Mouse (Mus musculus): ENCODE data around the gene 5430419D17Rik. TPM values are rescaled to one million over a fixed set of nuclear protein-coding genes. Genes with fewer than 3 reads are reported as not detected.

5430419D17Rik gene
- polyA plus RNA-seq, 1 experiment from 2014 or later, result not detected

DNA sequence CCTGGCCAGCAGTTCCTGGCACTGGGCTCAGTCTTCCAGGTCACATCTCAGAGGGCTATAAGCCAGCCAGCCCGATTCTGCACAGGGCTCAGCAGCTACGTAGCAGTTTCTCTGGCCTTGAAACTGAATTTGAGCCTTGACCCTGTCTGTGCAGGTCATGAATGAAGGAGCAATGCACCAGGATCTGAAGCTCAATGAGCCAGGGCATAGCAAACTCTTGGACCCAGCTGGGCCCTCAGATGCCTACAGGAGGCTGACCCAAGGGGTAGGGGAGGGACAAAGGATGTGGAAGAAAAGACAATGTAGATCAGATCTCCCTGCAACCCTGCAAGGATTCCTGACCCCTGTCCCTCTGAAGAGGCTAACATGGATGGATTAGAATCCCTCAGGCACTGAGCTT lies 148.0 kb downstream of the 5430419D17Rik start, which contains the start of gene Cuzd1:
Gene Cuzd1, minus strand, starts transcription at position 101 of the 400 bp plus-strand sequence.
- ATAC-seq (ENCODE audit: insufficient number of reproducible peaks, low FRiP score, low TSS enrichment, low read depth) (no peak), DNase-seq (ENCODE audit: low spot score) (no peak)
- no peaks in the 10 kb centered on the region for H3K9me3 ChIP-seq (ENCODE audit: control insufficient read depth, low read length)
- H3K4me3 ChIP-seq (ENCODE audit: low read depth, low read length), result no peak within 1 kb of the TSS
- H3K27me3 ChIP-seq (ENCODE audit: control insufficient read depth, insufficient read depth, low read length), result no peaks in the 10 kb centered on the region
- no peak within 1 kb of the TSS for H3K4me2 ChIP-seq (ENCODE audit: low read depth, severe bottlenecking)
- no peaks in the 10 kb centered on the region for H3K4me1 ChIP-seq (ENCODE audit: control insufficient read depth, insufficient read depth, low read length)
- no peak within 1 kb of the TSS for H3K9ac ChIP-seq (ENCODE audit: low read length)
- 83% methylated on average over 2 of the region's 2 CpGs for WGBS
- no peaks in the 10 kb centered on the region for H3K36me3 ChIP-seq (ENCODE audit: control insufficient read depth, insufficient read depth, low read length)
- no peak within 1 kb of the TSS for H3K27ac ChIP-seq (replicated peaks; ENCODE audit: low read depth, low read length)

DNA sequence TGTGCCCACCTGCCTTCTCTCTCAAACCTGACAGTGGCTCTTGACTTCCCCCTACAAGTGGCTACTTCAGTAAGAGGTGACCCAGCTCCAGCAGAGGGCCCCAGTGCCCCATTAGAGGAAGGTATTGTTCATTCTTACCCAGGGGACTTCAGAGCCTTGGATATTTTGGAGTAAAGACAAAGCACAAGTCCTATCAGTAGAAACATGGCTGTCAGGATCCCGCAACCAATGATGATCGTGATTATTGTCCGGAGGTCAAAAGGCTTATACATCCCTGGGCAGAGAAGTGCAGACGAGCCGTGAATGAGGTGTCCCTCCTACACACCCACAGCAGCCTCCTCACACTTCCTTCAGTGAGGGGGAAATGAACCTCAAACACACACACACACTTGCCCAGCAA lies 152.9 kb downstream of the 5430419D17Rik start:
- H3K27me3 ChIP-seq (ENCODE audit: control insufficient read depth, insufficient read depth, low read length), result no peaks in the 10 kb centered on the region
- DNase-seq (ENCODE audit: low spot score), result no peak
- H3K4me3 ChIP-seq (ENCODE audit: low read depth, low read length), result no peak overlapping the region
- no peaks in the 10 kb centered on the region for H3K4me1 ChIP-seq (ENCODE audit: control insufficient read depth, insufficient read depth, low read length)
- WGBS, result 87% methylated on average over 5 of the region's 5 CpGs
- H3K9me3 ChIP-seq (ENCODE audit: control insufficient read depth, low read length), result no peaks in the 10 kb centered on the region
- no peak overlapping the region for H3K4me2 ChIP-seq (ENCODE audit: low read depth, severe bottlenecking)
- H3K9ac ChIP-seq (ENCODE audit: low read length), result no peak overlapping the region
- ATAC-seq (ENCODE audit: insufficient number of reproducible peaks, low FRiP score, low TSS enrichment, low read depth), result no peak
- H3K36me3 ChIP-seq (ENCODE audit: control insufficient read depth, insufficient read depth, low read length), result no peaks in the 10 kb centered on the region
- H3K27ac ChIP-seq (replicated peaks; ENCODE audit: low read depth, low read length), result no peak overlapping the region

GRCm38 (mm10) chr7:131329416-131329815 lies 155.2 kb downstream of the 5430419D17Rik start, which contains the start of gene Fam24b:
TSS of gene Fam24b (minus strand) at chr7:131329516.
- no peak within 1 kb of the TSS for H3K9ac ChIP-seq (ENCODE audit: low read length)
- DNase-seq (ENCODE audit: low spot score) (no peak), ATAC-seq (ENCODE audit: insufficient number of reproducible peaks, low FRiP score, low TSS enrichment, low read depth) (no peak)
- no peak within 1 kb of the TSS for H3K4me3 ChIP-seq (ENCODE audit: low read depth, low read length)
- no peak within 1 kb of the TSS for H3K4me2 ChIP-seq (ENCODE audit: low read depth, severe bottlenecking)
- H3K27me3 ChIP-seq (ENCODE audit: control insufficient read depth, insufficient read depth, low read length), result no peaks in the 10 kb centered on the region
- no peak within 1 kb of the TSS for H3K27ac ChIP-seq (replicated peaks; ENCODE audit: low read depth, low read length)
- no peaks in the 10 kb centered on the region for H3K36me3 ChIP-seq (ENCODE audit: control insufficient read depth, insufficient read depth, low read length)
- 89% methylated on average over 5 of the region's 5 CpGs for WGBS
- no peaks in the 10 kb centered on the region for H3K9me3 ChIP-seq (ENCODE audit: control insufficient read depth, low read length)
- H3K4me1 ChIP-seq (ENCODE audit: control insufficient read depth, insufficient read depth, low read length), result no peaks in the 10 kb centered on the region

GRCm38 (mm10) chr7:131331688-131332087 lies 157.5 kb downstream of the 5430419D17Rik start:
- Histone ChIP-seq H3K9me3 (ENCODE audit: control insufficient read depth, low read length) (no peaks in the 10 kb centered on the region), H3K9ac (ENCODE audit: low read length) (no peak overlapping the region), H3K4me2 (ENCODE audit: low read depth, severe bottlenecking) (no peak overlapping the region), H3K4me3 (ENCODE audit: low read depth, low read length) (no peak overlapping the region), H3K27ac (replicated peaks; ENCODE audit: low read depth, low read length) (no peak overlapping the region), H3K36me3 (ENCODE audit: control insufficient read depth, insufficient read depth, low read length) (no peaks in the 10 kb centered on the region), H3K27me3 (ENCODE audit: control insufficient read depth, insufficient read depth, low read length) (no peaks in the 10 kb centered on the region), H3K4me1 (ENCODE audit: control insufficient read depth, insufficient read depth, low read length) (no peaks in the 10 kb centered on the region)
- WGBS, result 79% methylated on average over 2 of the region's 2 CpGs
- DNase-seq (ENCODE audit: low spot score) (no peak), ATAC-seq (ENCODE audit: insufficient number of reproducible peaks, low FRiP score, low TSS enrichment, low read depth) (no peak)

DNA sequence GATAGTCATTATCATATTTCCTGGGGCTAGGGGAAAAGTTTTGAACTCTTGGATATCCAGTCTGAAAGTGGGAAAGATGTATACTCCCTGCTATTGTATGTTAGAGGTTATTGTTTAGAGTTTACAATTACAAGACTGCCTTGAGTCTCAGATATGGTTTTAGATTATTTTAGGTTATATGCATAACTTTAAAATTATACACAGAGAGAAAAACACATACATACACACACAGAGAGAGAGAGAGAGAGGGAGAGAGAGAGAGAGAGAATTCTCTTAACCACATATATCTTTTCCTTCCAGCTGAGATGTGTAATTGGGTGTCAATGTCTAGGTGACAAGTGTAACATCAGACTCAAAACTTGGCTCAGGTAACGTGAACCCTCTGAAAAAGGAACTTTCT lies 159.4 kb downstream of the 5430419D17Rik start, which contains the start of gene Fam24a:
Gene Fam24a, plus strand, starts transcription at position 301 of the 400 bp plus-strand sequence.
- DNase-seq (ENCODE audit: low spot score), result no peak
- H3K9me3 ChIP-seq (ENCODE audit: control insufficient read depth, low read length), result no peaks in the 10 kb centered on the region
- H3K36me3 ChIP-seq (ENCODE audit: control insufficient read depth, insufficient read depth, low read length), result no peaks in the 10 kb centered on the region
- H3K4me2 ChIP-seq (ENCODE audit: low read depth, severe bottlenecking), result no peak within 1 kb of the TSS
- no peak within 1 kb of the TSS for H3K27ac ChIP-seq (replicated peaks; ENCODE audit: low read depth, low read length)
- no peak for ATAC-seq (ENCODE audit: insufficient number of reproducible peaks, low FRiP score, low TSS enrichment, low read depth)
- no peak within 1 kb of the TSS for H3K4me3 ChIP-seq (ENCODE audit: low read depth, low read length)
- H3K27me3 ChIP-seq (ENCODE audit: control insufficient read depth, insufficient read depth, low read length), result no peaks in the 10 kb centered on the region
- WGBS, result 57% methylated on average over 1 of the region's 1 CpGs
- H3K9ac ChIP-seq (ENCODE audit: low read length), result no peak within 1 kb of the TSS
- H3K4me1 ChIP-seq (ENCODE audit: control insufficient read depth, insufficient read depth, low read length), result no peaks in the 10 kb centered on the region

GRCm38 (mm10) chr7:131337502-131338068 lies 163.4 kb downstream of the 5430419D17Rik start:
- H3K4me1 ChIP-seq (ENCODE audit: control insufficient read depth, insufficient read depth, low read length), result no peaks in the 10 kb centered on the region
- no peaks in the 10 kb centered on the region for H3K9me3 ChIP-seq (ENCODE audit: control insufficient read depth, low read length)
- H3K36me3 ChIP-seq (ENCODE audit: control insufficient read depth, insufficient read depth, low read length), result no peaks in the 10 kb centered on the region
- no peak overlapping the region for H3K9ac ChIP-seq (ENCODE audit: low read length)
- H3K4me2 ChIP-seq (ENCODE audit: low read depth, severe bottlenecking), result no peak overlapping the region
- no peak overlapping the region for H3K4me3 ChIP-seq (ENCODE audit: low read depth, low read length)
- H3K27me3 ChIP-seq (ENCODE audit: control insufficient read depth, insufficient read depth, low read length), result no peaks in the 10 kb centered on the region
- ATAC-seq (ENCODE audit: insufficient number of reproducible peaks, low FRiP score, low TSS enrichment, low read depth), result no peak
- H3K27ac ChIP-seq (replicated peaks; ENCODE audit: low read depth, low read length), result no peak overlapping the region
- WGBS, result 70% methylated on average over 8 of the region's 8 CpGs
- no peak for DNase-seq (ENCODE audit: low spot score)

DNA sequence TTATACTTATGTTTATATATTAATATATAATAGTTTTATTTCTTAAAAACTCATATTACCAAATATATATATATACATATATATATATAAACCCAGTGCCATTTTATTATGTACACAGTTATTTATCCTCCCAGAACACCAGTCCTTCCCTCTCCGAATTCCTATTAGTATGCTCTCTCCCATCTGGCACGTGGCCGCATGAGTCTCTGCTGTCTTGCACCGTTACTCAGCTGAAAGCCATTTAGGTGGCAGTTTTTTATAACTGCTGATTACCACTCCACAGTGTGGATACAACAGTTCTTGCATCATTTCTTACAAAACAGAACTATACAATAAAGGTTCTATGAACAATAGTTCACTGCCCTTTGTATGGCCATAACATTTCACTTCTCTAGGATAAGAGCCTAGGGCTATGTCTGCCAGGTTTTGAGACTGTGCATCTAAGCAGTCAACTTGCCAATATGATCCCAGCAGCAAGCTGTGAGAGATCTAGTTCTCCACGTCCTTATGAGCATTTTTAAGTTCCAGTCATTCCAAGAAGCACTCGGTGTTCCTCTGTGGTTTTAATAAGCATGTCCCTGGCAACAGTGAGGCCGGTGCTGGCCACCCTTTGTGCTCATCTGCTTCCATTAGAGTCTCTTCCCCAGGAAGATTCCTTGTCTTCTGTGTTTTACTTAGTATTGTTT lies 171.8 kb downstream of the 5430419D17Rik start:
- no peaks in the 10 kb centered on the region for H3K4me1 ChIP-seq (ENCODE audit: control insufficient read depth, insufficient read depth, low read length)
- DNase-seq (ENCODE audit: low spot score) (no peak), ATAC-seq (ENCODE audit: insufficient number of reproducible peaks, low FRiP score, low TSS enrichment, low read depth) (no peak)
- peaks cover 8% of the 10 kb centered on the region for H3K36me3 ChIP-seq (ENCODE audit: control insufficient read depth, insufficient read depth, low read length)
- H3K27ac ChIP-seq (replicated peaks; ENCODE audit: low read depth, low read length), result no peak overlapping the region
- no peak overlapping the region for H3K9ac ChIP-seq (ENCODE audit: low read length)
- H3K4me2 ChIP-seq (ENCODE audit: low read depth, severe bottlenecking), result no peak overlapping the region
- no peaks in the 10 kb centered on the region for H3K9me3 ChIP-seq (ENCODE audit: control insufficient read depth, low read length)
- no peaks in the 10 kb centered on the region for H3K27me3 ChIP-seq (ENCODE audit: control insufficient read depth, insufficient read depth, low read length)
- H3K4me3 ChIP-seq (ENCODE audit: low read depth, low read length), result no peak overlapping the region
- WGBS, result 90% methylated on average over 7 of the region's 7 CpGs

All from limb, embryonic 11.5 days (tissue).